Mouse (Mus musculus) CD4-positive, CD25-positive, alpha-beta regulatory T cell, adult 4 months (primary cell): ENCODE results near the gene Cst13. TPM values are rescaled to one million over a fixed set of nuclear protein-coding genes. Genes with fewer than 3 reads are reported as not detected.

Experiments
- ATAC-seq: one replicate; pipeline ENCODE4 v1.8.0; 2017
- polyA plus RNA-seq, 2 experiments: library from polyadenylated mRNA; unstranded; fragments of 100-300 nt; shearing (Covaris generic); gene quantifications; one replicate each; pipeline ENCODE4 v1.2.1; 2017

Cst13 gene
- polyA plus RNA-seq, 2 experiments from 2014 or later: not detected

DNA sequence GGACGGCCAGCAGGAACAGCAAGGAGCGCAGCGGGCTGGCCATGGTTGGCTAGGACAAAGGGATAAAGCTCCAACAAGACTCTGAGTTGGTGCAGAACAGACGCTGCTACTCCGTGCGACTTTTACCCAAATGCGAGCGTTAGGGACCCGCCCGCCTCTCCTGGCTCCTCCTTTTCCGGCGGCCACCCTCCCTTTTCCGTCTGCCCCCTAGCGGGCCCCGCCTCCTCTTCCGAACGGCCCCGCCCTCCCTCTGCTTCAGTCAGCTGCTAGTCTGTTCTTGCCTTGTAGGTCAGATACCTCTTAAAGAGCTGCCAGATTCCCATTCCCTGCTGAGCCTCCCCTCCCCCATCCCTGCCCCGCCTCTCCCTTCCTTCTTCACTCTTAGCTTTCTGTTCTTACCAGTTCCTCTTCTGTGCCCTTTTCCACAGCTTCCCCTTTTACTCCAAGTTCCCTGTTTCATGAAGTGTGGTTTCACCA is 55.5 kb downstream of the Cst13 start, which contains the start of gene Cst3:
Cst3 (minus strand) TSS at position 358 of the 477 bp plus-strand sequence.
- ATAC-seq: peak; percentile 95

DNA sequence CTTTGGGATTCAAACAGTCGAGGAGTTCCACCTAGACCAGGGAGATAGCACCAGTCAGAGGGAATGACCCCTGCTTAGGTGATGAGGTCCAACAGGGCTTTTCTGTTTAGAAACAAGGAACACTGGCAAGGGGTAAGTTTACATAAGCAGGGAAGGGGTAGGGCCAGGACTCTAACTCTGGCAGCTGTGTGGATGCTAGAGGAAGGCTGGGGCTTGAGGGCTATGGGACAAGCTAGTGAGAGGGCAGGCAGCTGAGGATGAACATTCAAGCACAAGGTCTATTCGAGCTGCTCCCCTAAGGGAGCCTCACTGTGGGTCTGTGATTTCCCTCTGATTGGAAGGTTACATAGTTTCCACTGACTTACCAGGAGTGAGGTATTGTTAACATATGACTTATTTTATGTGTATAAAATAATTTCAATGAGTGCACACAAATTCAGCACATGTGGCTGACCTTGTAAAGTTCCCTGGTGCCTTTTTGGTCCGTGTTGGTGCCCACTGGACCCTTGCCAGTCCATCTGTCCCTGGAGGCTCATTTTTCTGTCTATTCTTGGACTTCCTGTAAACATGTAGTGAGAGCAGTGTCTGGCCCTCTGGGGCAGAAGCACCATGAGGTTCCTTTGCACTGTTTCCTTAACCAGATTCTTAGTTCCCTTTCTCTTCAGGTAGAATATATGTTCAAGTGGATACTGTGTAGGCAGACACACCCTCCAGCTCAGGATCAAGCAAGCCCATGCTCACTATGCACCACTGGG is 57.3 kb downstream of the Cst13 start:
- no peak for ATAC-seq

DNA sequence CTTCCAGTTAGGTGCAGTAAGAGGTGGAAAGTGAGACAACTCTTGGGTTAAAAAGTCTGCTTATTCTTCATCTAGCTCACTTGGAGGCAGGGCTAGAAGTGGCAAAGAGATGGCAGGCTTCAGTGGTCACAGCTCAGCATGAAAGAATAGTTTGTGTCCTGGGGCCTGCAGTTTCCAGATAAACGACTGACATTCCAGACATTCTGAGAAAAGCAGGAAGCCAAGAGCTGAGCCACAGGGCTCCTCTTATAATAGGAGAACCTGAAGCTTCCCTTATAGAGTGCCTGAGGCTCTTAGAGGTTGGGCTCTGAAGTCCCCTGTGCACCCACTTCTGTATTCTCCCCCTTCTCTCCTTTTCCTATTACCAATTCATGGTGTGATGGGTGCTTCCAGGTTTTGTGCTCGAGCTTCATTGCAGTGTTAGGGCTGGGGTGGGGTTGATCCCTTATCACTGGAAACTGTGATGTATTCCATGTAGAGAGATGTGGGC is 58.8 kb downstream of the Cst13 start:
- no peak for ATAC-seq

DNA sequence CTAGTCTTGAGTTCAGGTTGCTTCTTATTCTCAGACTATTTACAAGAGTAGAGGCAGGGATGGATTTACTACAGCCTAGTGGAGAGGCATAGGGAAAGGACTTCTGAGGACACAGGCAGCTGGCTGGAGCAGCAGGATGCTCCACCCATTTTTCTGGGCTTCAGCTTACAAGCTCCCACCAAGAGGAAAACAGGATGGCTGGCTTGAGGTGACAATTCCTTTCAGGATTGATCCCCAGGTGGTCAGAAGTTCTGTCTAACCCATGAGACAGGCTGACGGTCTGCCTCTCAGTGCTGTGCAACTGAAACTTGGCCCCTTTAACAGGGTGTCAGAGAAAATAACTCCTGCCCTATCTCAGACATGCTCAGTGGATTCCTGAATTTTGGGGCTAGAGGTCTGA is 59.3 kb downstream of the Cst13 start:
- no peak for ATAC-seq

Other genes starting within 250 kb of the Cst13 start
- gene Nxt1, start 147.5 kb upstream of the Cst13 start, polyA plus RNA-seq: 10 to 100 TPM; 41.1 to 61.1 TPM
- gene Gzf1, start 139.1 kb upstream of the Cst13 start, polyA plus RNA-seq: 10 to 100 TPM; 17.0 to 19.0 TPM
- 1 to 10 TPM; 1.2 TPM for gene Napb, start 87.6 kb upstream of the Cst13 start, polyA plus RNA-seq
- gene Cstl1, start 69.7 kb upstream of the Cst13 start, polyA plus RNA-seq: not detected
- gene Cst11, start 48.6 kb upstream of the Cst13 start, polyA plus RNA-seq: not detected
- gene 8030411F24Rik, start 38.1 kb upstream of the Cst13 start, polyA plus RNA-seq: not detected
- gene Cst12, start 30.7 kb upstream of the Cst13 start, polyA plus RNA-seq: not detected
- not detected for gene Cst8, start 21.3 kb upstream of the Cst13 start, polyA plus RNA-seq
- gene Cst9, start 15.1 kb downstream of the Cst13 start, polyA plus RNA-seq: not detected
- gene 9230104L09Rik, start 45.0 kb downstream of the Cst13 start, polyA plus RNA-seq: not detected
- gene Cst3, start 55.6 kb downstream of the Cst13 start, polyA plus RNA-seq: 100 to 1,000 TPM; 159 to 175 TPM
- not detected for gene Gm1330, start 183.2 kb downstream of the Cst13 start, polyA plus RNA-seq
- not detected for gene Gm10750, start 197.2 kb downstream of the Cst13 start, polyA plus RNA-seq